Mouse (Mus musculus): ENCODE data around the gene Eva1a.

The Eva1a gene

DNA sequence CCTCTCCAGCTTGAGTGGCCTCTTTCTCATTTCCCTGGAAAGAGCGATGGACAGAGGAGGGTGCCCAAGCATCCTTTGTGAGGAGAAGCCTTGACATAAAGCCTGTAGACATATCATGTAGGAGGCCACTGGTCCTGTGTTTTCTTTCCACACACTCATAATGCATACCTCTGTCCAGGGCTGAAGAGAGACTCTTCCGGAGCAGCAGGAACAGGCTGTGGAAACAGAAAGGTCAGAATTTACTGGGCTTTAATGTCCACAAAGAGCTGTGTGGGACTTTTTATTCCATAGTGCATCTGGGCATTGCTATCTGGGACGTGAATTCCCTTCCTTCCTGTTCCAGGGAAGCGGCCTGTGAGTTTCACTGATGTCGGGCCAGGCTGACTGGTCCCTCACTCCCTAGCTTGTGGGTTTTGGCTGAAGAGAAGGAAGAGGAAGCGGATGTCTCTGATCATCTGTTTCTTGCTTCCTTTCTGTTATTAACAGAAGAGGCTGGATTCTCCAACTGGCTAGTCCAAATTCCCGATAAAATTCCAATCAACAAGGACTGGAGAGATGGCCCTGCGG, 25.8 kb downstream of the Eva1a start:
- DNase-seq (ENCODE audit: low read depth, low spot score): no peak

DNA sequence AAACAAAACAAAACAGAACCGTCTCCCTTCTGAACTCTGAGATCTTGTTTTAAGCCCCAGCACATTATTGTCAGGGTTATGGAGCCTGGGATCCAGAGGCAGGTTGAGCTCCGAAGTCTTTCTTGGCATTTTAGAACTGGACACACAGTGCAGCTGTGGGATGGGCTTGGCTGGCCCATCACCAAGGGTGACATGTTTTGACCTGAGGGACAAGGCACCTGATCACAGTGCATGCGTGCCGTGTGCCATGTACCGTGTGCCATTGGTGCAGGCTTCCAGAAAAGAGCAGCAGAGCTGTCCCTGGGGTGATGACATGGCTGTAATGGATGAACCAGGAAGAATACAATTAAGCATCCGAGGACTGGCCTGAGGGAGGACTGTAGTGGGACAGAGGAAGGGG, 29.6 kb downstream of the Eva1a start:
- no peak for DNase-seq (ENCODE audit: low read depth, low spot score)

DNA sequence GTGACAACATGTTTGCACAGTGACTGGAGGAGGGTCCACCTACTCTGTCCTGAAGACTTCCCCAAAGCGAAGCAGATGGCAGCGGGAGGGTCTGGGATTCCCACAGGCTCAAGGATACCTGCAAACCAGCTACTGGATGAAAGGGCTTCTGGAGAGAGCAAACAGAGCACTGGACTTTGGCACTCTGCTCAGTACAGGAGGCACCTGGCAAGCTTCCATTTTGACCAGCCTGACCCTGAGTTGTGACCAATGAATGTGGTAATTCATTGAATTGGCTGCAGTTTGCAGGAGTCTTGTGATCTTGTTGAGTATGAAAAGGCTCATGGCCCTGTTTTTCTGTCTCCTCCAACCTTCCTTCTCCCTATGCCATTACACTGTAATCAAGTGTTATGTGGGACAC, 32.2 kb downstream of the Eva1a start:
- no peak for DNase-seq (ENCODE audit: low read depth, low spot score)

DNA sequence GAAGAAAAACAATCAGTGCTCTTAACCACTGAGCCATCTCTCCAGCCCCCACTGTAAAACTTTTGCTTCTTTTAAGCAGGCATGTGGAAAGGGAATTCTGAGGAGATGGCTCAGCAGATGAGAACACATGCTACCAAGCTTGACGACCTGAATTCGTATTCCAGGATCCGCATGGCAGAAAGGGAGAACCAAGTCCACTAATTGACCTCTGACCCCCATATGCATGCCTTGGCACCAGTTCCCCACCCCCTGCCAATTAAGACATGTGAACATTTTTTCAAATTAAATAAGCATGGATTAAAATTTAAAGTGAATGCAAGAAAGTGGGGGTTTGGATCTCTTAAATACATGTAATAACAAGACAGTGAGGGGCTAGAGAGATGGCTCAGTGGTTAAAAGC, 32.7 kb downstream of the Eva1a start:
- DNase-seq (ENCODE audit: low read depth, low spot score): no peak

DNA sequence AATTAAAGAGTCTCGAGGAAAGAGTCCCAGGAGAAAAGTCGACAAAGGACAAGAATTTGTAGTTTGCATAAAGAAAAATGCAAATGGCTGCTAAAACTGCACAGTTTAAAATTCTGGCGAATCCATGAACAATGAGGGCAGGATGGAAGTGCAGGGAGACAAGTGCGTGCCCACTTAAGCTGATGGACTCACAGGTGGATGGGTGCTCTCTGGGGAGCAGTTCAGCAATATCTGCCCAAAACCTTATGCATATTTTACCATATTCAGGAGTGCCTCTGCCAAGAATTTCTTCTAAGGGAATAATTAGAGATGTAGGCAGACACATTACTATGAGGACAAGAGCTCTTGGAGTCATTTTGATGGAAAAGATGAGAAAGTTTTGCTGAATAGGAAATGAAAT, 35.5 kb downstream of the Eva1a start:
- no peak for DNase-seq (ENCODE audit: low read depth, low spot score)

DNA sequence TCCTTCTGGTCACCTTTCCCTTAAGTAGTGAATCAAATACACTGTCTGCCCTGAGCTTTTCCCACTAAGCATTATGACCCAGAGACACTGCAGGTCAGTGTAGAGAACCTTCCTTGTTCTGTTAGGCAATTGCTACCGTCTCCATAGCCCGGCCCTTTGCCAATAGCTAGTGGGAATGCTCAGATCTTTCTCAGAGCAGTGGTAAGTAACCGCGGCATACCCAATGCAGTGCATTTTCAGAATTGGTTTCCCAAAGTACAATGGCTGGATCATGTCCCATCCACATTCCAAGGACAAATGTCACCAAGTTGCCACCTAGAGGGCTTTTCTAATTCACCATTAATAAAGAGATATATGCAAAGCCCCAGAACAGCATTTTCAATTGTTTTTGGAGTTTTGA, 38.0 kb downstream of the Eva1a start:
- no peak for DNase-seq (ENCODE audit: low read depth, low spot score)

DNA sequence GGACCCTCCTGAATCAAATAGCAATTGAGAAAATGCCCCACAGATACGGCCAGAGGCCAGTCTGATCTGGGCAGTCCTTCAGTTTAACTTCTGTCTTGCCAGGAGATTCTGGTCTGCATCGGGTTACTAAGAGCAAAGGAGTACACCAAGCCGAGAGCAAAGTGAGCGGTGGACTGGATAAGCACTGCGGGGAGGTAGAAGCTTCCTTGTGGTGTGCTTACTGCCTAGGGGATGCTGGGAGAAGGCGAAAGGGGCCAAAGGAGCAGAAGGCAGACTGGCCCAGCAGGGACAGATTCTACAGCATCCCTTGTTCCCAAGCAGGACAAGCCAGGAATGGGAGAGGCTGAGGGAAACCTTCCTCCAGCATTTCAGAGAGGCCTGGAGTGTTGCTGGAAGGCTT, 42.8 kb downstream of the Eva1a start:
- DNase-seq (ENCODE audit: low read depth, low spot score): no peak

DNA sequence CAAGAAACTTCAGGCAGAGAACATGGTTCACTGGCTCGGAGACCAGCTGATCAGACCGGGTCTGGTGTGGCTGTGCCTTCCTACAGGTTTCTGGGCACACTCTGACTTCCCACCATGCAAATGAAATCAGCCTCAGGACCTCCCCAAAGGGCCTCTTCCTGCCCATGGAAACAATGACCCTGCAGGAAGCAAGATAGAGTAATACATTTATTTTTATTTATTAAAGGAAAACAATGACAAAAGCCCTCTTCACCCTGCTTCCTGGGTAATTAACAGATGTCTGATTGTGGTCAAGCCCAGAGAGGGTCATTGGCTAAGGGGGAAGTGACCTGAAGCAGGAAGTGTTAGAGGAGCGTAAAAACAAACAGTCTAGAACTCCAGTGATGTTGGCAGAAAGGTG, 43.4 kb downstream of the Eva1a start:
- DNase-seq (ENCODE audit: low read depth, low spot score): no peak

DNA sequence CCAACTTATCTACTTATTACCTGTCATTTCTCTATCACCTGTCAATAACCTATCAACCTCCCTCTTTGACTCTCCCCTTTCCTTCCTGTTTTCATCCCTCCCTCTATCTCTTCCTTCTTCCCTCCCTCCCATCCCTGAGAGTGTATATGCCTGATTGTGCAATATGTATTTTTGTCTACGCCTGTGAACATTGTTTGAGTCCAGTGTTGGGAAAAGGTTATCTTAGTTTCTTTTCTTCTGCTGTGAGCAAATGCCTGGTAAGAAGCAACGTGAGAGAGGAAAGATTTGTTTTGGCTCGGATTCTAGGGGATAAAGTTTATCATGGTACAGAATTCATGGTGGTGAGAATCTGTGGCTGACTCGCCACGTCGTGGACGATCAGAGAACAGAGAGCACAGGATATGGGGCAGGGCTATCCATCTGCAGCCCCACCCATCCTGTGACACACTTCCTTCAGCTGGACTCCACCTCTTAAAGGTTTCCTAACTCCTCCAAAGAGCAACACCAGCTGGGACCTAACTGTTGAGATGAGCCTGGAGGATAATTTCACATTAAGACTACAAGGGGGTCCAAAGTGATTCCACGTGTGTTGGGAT, 44.6 kb downstream of the Eva1a start:
- no peak for DNase-seq (ENCODE audit: low read depth, low spot score)

DNA sequence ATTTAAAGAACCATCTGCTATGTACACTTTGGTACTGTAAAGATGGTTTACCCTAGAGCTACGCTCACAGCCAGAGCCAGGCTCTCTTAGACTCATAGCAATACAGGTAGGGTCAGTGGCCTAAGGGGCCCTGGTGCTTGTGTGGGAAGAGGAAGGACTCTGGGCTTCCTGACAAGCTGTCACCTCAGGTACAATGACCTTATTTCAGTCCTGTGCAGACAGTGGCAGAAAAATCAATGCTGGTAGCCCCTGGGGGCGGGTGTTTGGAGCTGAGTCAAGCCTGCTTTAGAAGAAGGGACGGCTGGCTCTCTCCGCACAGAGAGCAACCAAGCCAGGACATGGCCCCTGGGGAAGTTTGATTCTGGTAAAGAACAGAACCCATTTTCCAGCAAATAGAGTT, 47.3 kb downstream of the Eva1a start:
- DNase-seq (ENCODE audit: low read depth, low spot score): no peak

DNA sequence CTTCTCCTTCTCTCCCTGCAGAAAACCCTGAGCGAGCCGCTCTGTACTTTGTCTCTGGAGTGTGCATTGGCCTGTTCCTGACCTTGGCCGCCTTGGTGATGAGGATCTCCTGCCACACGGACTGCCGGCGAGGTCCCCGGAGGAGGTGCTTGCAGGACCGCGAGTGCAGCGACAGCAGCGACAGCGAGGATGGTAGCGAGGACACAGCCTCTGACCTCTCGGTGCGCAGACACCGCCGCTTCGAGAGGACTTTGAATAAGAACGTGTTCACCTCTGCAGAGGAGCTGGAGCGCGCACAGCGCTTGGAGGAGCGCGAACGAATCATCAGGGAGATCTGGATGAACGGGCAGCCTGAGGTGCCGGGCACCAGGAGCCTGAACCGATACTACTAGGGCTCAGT, 50.9 kb downstream of the Eva1a start:
- DNase-seq (ENCODE audit: low read depth, low spot score): no peak

DNA sequence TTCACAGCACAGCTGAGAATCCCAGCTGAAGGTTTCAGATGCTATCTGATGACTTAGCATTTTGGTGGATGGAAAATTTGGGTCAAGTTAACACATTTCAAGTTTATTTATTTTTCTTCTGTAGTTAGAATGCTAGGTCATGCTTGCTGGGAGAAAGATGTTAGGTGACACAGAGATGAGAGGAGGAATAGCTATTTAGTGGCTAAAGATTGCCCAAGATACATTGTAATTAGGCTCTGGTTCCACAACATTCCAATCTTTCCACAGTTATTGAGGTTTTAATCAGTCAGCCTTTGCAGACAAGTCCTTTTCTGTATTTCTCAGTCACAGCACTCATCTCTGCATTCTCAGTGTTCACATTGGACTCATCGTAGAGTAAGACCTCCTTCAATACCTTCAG, 56.9 kb downstream of the Eva1a start:
- no peak for DNase-seq (ENCODE audit: low read depth, low spot score)

DNA sequence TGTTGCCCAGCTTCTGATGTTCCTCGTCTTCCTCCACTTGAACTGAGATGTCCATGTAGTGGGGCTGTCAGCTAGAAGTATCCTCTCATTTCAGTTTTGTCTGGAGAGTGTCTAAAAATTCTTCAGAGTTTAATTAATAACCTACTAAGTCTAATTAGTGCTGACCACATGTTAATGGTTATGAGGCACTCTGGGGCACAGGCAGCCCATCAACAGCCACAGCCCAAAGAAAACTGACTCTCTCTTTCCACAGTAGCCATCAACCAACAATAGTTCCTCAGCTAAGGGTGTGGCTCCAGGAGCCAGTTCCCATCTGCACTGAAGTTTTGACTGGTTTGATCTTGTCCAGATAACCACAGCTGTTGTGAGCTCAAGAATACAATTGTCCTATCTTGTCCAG, 57.6 kb downstream of the Eva1a start:
- DNase-seq (ENCODE audit: low read depth, low spot score): no peak

DNA sequence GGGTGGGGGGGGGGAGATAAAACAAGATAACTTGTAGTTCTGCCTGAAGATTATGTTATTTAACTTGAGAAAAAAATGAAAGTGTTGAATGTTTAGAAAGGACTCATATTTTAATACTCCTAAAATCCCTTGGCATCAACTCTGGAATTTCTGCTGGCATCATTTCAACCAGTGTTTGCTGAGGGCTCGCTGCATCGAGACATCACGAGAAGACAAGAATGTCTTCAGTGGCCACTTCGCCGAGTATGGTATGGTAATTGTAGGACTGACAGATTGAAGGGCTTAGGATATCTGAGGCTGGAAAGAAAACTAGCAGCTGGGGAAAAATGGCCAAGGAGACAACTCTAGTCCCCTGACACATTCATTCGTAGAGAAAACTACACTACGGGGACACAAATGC, 69.6 kb downstream of the Eva1a start:
- no peak for DNase-seq (ENCODE audit: low read depth, low spot score)

DNA sequence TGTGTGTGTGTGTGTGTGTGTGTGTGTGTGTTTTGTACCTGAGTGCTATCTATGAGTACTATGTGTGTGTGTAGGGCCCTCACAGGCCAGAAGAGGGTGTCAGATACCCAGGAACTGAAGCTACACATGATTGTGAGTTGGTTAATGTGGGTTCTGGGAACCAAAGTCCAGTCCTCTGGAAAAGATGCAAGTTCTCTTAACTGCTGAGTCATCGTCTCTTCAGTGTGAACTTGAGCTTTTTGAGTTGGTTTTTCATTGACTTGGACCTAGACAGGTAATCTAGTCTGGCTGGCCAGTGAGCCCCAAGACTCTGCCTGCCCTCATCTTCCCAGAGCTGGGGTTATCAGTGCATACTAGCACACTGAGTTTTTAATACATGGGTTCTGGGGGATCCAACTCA, 70.3 kb downstream of the Eva1a start:
- DNase-seq (ENCODE audit: low read depth, low spot score): no peak

DNA sequence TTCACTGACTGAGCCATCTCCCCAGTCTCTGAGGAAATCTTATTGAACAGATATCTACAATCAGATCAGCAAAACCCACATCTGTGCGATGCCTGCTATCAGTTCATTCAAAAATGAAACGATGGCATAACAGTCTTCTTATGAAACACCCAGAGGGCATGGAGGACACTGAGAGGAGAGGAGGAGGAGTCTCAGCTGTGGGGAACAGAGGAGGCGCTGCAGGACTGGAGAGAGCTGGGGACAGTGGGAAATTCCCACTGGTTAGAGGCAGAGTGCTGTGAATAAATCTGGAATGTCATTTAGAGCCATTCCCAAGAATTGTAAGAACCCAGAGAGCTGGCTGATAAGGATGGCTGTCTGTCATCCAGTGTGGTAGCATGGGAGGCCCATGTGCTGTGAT, 70.7 kb downstream of the Eva1a start:
- no peak for DNase-seq (ENCODE audit: low read depth, low spot score)

DNA sequence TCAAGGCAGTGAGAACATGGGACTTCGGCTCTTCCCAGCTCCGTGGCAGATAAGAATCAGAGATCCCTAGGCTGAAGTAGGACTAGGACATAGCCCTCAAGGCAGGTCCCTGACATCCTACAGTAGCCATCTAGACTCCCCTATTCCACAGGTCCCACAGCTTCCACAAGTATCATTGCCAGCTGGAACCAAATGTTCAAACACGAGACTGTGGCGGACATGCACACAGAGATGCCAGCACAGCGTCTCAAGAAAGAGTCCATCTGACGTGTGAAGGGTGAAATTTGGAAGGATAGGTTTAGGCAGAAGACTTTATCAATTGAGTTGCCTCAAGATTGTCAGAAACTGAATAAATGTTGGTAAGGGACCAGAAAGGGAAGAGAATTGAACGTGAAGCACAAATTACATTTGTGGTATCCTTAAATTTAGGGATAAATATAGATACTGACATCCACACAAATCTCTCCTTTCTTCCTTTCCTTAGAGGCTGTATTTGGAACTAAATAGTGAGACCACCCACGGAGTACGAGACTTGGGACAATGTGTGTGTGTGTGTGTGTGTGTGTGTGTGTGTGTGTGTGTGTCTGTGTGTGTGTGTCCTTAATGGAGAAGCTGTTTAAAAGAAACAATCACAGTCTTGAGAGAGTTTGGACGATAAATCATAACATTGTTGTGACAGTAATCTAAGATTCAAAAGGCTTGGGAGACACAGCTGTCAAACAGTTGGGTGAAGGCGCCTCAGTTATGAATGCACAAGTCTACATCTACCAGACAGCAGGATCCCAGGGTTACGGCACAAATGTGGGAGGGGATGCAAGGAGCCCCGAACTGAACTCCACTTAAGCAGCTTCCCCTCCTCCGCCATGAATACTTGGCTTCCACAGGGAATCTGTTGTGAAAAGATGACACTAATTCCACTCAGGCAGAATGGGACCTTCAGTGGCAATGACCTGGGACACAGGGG, 71.6 kb downstream of the Eva1a start:
- DNase-seq (ENCODE audit: low read depth, low spot score): no peak

DNA sequence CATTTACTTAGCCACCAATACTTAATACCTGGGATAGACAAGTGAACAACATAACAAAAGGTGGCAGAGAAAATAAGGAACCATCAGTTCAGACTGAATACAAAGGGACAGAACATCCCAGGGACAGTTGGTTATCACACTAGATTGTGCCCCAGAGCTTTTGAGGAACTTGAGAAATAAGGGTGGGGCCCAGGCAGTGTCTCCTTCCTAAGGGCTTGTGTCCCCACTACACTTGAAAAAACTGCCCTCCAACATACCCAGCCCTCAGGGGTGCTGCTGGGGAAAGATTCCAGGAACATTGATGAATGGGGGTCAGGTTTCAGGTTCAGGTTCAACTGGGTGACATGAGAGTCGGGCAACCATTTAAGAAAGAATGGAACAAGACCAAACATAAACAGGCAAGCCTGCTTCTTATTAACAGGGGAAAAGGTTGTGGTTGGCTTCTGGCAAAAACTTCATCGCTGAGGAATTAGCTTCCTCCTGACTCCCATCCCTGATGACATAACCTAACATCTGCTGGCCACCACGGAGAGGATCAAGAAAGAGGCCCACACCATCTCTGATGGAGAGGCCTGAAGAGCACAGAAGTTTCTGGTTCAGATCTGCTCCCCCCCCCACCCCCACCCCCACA, 74.6 kb downstream of the Eva1a start:
- no peak for DNase-seq (ENCODE audit: low read depth, low spot score)

DNA sequence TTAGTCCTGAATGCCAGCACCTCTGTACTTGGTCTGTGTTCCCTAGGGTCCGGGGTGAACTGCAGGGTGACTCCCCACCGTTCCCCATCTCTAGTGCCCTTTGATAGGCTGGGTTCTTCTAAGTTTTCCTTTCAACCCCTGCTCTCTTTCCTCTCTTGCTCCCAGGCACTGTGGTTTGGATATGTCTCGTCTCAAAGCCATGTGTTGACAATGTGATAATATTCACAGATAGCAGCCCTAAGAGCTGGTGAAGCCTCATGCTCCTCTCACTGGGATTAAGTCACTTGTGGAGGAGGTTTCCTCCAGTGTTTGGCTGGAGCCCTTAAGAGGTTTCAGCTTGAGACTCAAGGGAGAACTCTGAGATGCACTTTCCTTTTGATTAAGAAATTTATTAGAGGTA, 75.3 kb downstream of the Eva1a start:
- DNase-seq (ENCODE audit: low read depth, low spot score): no peak

DNA sequence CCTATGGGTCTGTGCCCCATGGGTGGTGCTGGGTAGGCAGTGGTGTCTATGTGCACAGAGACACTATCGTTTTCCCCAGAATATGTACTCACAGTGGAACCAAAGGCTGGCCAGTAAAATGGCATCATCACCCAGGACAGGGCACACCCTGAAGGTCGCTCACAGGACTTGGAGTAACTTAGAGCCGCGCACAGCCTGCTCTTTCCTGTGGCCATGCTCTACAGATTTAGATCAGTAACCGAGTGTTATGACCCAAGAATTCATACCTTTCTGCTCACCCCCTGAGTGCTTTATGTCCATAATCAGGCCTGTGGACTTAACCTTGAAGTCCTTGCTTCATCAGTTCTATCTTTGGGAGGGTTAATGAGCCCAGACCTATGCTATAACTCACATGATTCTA, 77.0 kb downstream of the Eva1a start:
- no peak for DNase-seq (ENCODE audit: low read depth, low spot score)

DNA sequence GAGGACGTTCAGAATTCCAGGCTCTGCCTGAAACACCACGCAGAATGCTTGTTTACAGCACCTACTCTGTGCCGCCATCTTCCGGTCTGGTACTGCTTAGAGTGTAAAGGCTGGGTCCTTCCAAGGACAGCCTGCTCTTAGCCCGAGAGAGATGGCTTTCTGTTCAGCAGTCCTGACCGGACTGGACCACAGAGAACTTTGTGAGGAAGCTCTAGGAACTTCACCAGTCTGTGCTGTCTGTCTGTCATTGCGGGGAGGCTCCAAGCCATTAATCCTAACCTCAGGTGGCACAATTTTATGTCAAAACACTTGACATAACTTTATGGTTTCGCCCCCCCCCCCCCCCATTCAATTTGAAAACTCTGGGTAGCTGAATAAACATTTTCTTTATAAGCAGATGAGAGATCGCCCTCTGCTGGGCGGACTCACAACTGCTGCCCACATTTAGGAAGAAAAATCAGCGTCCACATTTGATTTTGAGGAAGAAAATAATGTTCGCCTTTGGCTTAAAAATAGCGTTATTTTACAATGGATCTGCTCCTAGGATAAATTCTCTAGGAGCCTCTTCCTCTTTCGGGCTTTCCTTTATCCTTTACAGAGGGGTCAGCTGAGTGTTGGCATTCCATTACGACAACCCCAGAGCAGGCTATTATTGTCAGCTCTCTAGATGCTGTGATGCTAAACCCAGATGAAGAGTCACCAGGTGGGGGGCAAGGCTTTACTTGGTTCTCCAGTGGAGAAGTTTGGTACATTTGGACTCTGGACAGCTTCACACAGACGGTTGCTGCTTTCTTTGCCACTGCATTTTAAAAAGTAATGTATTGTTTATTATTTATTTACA, 78.7 kb downstream of the Eva1a start:
- DNase-seq (ENCODE audit: low read depth, low spot score): no peak

DNA sequence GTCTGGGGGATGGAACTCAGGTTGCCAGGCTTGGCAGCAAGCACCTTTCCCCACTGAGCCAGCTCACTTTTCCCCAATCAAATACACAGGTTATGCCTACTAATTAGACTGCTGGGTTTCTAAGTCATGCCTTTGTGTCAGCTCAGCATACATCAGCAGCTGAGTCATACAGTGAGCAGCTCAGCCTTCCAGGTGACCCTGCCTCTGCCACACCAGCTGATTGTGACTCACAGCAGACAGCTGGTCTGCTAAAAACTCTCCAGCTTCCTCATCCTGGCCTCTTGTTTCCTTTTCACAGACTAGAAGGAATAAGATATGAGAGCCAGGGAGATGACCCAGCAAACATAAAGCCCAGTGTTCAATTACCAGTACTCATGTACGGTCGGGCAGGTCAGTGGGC, 84.3 kb downstream of the Eva1a start:
- DNase-seq (ENCODE audit: low read depth, low spot score): no peak

Data from brain, embryonic 18.5 days (tissue).